Mouse (Mus musculus): ENCODE measurements at regions not wholly inside any gene's neighbourhood (a gene's known extent, or its start where the extent isn't known, plus 50 kb on each side); places are given as distances from the start of the nearest gene placed in this dataset.

GRCm38 (mm10) chr1:164550596-164550995 lies 92.4 kb upstream of the Atp1b1 start:
- Histone ChIP-seq H3K4me1 (ENCODE audit: insufficient read depth) (no peaks in the 10 kb centered on the region), H3K27ac (ENCODE audit: low read depth, low read length) (no peak overlapping the region), H3K4me2 (ENCODE audit: low read depth) (no peak overlapping the region), H3K9me3 (ENCODE audit: low read length) (no peaks in the 10 kb centered on the region), H3K27me3 (ENCODE audit: insufficient read depth, low read length) (no peaks in the 10 kb centered on the region), H3K9ac (no peak overlapping the region), H3K36me3 (ENCODE audit: insufficient read depth) (no peaks in the 10 kb centered on the region), H3K4me3 (ENCODE audit: low read depth, low read length) (no peak overlapping the region)
- TF ChIP-seq CTCF (IDR thresholded peaks at IDR 0.05; ENCODE audit: low read depth), result no peak
- 77% methylated on average over 3 of the region's 3 CpGs for WGBS
- DNase-seq, result no peak
- ATAC-seq, result no peak

GRCm38 (mm10) chr1:164548071-164548470 lies 89.9 kb upstream of the Atp1b1 start:
- H3K4me3 ChIP-seq (ENCODE audit: low read depth, low read length), result no peak overlapping the region
- no peak overlapping the region for H3K4me2 ChIP-seq (ENCODE audit: low read depth)
- H3K27me3 ChIP-seq (ENCODE audit: insufficient read depth, low read length), result no peaks in the 10 kb centered on the region
- no peaks in the 10 kb centered on the region for H3K4me1 ChIP-seq (ENCODE audit: insufficient read depth)
- no peak overlapping the region for H3K9ac ChIP-seq
- 76% methylated on average over 8 of the region's 8 CpGs for WGBS
- TF ChIP-seq CTCF (IDR thresholded peaks at IDR 0.05; ENCODE audit: low read depth), result no peak
- no peaks in the 10 kb centered on the region for H3K36me3 ChIP-seq (ENCODE audit: insufficient read depth)
- no peak for DNase-seq
- ATAC-seq, result no peak
- no peak overlapping the region for H3K27ac ChIP-seq (ENCODE audit: low read depth, low read length)
- H3K9me3 ChIP-seq (ENCODE audit: low read length), result no peaks in the 10 kb centered on the region

- no peak overlapping the region for H3K27ac ChIP-seq (ENCODE audit: low read depth, low read length)
- H3K4me2 ChIP-seq (ENCODE audit: low read depth), result no peak overlapping the region
- H3K4me3 ChIP-seq (ENCODE audit: low read depth, low read length), result no peak overlapping the region
- H3K36me3 ChIP-seq (ENCODE audit: insufficient read depth), result no peaks in the 10 kb centered on the region
- no peak for TF ChIP-seq CTCF (IDR thresholded peaks at IDR 0.05; ENCODE audit: low read depth)
- H3K27me3 ChIP-seq (ENCODE audit: insufficient read depth, low read length), result no peaks in the 10 kb centered on the region
- H3K4me1 ChIP-seq (ENCODE audit: insufficient read depth), result no peaks in the 10 kb centered on the region
- ATAC-seq (no peak), DNase-seq (no peak)
- H3K9ac ChIP-seq, result no peak overlapping the region
- H3K9me3 ChIP-seq (ENCODE audit: low read length), result no peaks in the 10 kb centered on the region
- 84% methylated on average over 4 of the region's 4 CpGs for WGBS
These were observed 87.7 kb upstream of the Atp1b1 start for GRCm38 (mm10) chr1:164545843-164546242.

GRCm38 (mm10) chr1:164543045-164543803 lies 85.1 kb upstream of the Atp1b1 start:
- Histone ChIP-seq H3K36me3 (ENCODE audit: insufficient read depth) (no peaks in the 10 kb centered on the region), H3K9ac (no peak overlapping the region), H3K4me3 (ENCODE audit: low read depth, low read length) (no peak overlapping the region), H3K4me2 (ENCODE audit: low read depth) (no peak overlapping the region), H3K4me1 (ENCODE audit: insufficient read depth) (no peaks in the 10 kb centered on the region), H3K27ac (ENCODE audit: low read depth, low read length) (no peak overlapping the region), H3K9me3 (ENCODE audit: low read length) (no peaks in the 10 kb centered on the region), H3K27me3 (ENCODE audit: insufficient read depth, low read length) (no peaks in the 10 kb centered on the region)
- ATAC-seq, result peak; percentile 23; the same call in 1 of the 2 replicates
- 75% methylated on average over 9 of the region's 9 CpGs for WGBS
- no peak for TF ChIP-seq CTCF (IDR thresholded peaks at IDR 0.05; ENCODE audit: low read depth)
- peak; percentile 4 for DNase-seq

GRCm38 (mm10) chr1:164541711-164542110 lies 83.6 kb upstream of the Atp1b1 start:
- ATAC-seq, result no peak
- no peaks in the 10 kb centered on the region for H3K36me3 ChIP-seq (ENCODE audit: insufficient read depth)
- 69% methylated on average over 1 of the region's 1 CpGs for WGBS
- no peak overlapping the region for H3K9ac ChIP-seq
- no peaks in the 10 kb centered on the region for H3K4me1 ChIP-seq (ENCODE audit: insufficient read depth)
- H3K9me3 ChIP-seq (ENCODE audit: low read length), result no peaks in the 10 kb centered on the region
- TF ChIP-seq CTCF (IDR thresholded peaks at IDR 0.05; ENCODE audit: low read depth), result no peak
- DNase-seq, result no peak
- no peak overlapping the region for H3K27ac ChIP-seq (ENCODE audit: low read depth, low read length)
- H3K4me3 ChIP-seq (ENCODE audit: low read depth, low read length), result no peak overlapping the region
- H3K4me2 ChIP-seq (ENCODE audit: low read depth), result no peak overlapping the region
- H3K27me3 ChIP-seq (ENCODE audit: insufficient read depth, low read length), result no peaks in the 10 kb centered on the region

GRCm38 (mm10) chr1:164538304-164539043 lies 80.3 kb upstream of the Atp1b1 start:
- Histone ChIP-seq H3K4me2 (ENCODE audit: low read depth) (no peak overlapping the region), H3K9me3 (ENCODE audit: low read length) (no peaks in the 10 kb centered on the region), H3K27me3 (ENCODE audit: insufficient read depth, low read length) (no peaks in the 10 kb centered on the region), H3K4me3 (ENCODE audit: low read depth, low read length) (no peak overlapping the region), H3K4me1 (ENCODE audit: insufficient read depth) (no peaks in the 10 kb centered on the region), H3K9ac (no peak overlapping the region), H3K27ac (ENCODE audit: low read depth, low read length) (no peak overlapping the region), H3K36me3 (ENCODE audit: insufficient read depth) (no peaks in the 10 kb centered on the region)
- no peak for ATAC-seq
- no peak for DNase-seq
- 79% methylated on average over 5 of the region's 5 CpGs for WGBS
- no peak for TF ChIP-seq CTCF (IDR thresholded peaks at IDR 0.05; ENCODE audit: low read depth)

- Histone ChIP-seq H3K36me3 (ENCODE audit: insufficient read depth) (no peaks in the 10 kb centered on the region), H3K4me3 (ENCODE audit: low read depth, low read length) (no peak overlapping the region), H3K9ac (no peak overlapping the region), H3K27me3 (ENCODE audit: insufficient read depth, low read length) (no peaks in the 10 kb centered on the region), H3K9me3 (ENCODE audit: low read length) (no peaks in the 10 kb centered on the region), H3K4me2 (ENCODE audit: low read depth) (no peak overlapping the region), H3K4me1 (ENCODE audit: insufficient read depth) (no peaks in the 10 kb centered on the region), H3K27ac (ENCODE audit: low read depth, low read length) (no peak overlapping the region)
- no peak for TF ChIP-seq CTCF (IDR thresholded peaks at IDR 0.05; ENCODE audit: low read depth)
- ATAC-seq (no peak), DNase-seq (no peak)
- 91% methylated on average over 7 of the region's 7 CpGs for WGBS
These were observed 79.3 kb upstream of the Atp1b1 start for GRCm38 (mm10) chr1:164537324-164537948.

All from forebrain, postnatal 0 days (tissue).